Mouse (Mus musculus) liver, postnatal 0 days (tissue): ENCODE measurements around the gene Larp4b. TPM values are rescaled to one million over a fixed set of nuclear protein-coding genes. Genes with fewer than 3 reads are reported as not detected.

Source experiments
- ATAC-seq: fragments of 200-750 bp; cut with Nextera tagmentation; 2 replicates; pipeline ENCODE4 v1.8.0; 2017; ENCODE audit warnings: mild to moderate bottlenecking, moderate library complexity
- DNase-seq: peaks from one replicate; pipeline ENCODE4 v3.0.0-alpha.2; 2016
- H3K27ac ChIP-seq: fragments of 300-500 bp; sonication (generic); 2 replicates; pipeline ENCODE4 v1.5.1; 2014; ENCODE audit warnings: antibody characterized with exemption, moderate library complexity, mild to moderate bottlenecking, low read depth
- H3K27me3 ChIP-seq: fragments of 300-500 bp; sonication (generic); 2 replicates; pipeline ENCODE4 v1.6.1; 2014; ENCODE audit warnings: low read length, control low read depth, mixed read lengths; ENCODE audit not compliant: insufficient read depth
- H3K36me3 ChIP-seq: fragments of 300-500 bp; sonication (generic); replicated peaks from 2 replicates; pipeline ENCODE4 v1.6.1; 2014; ENCODE audit warnings: mild to moderate bottlenecking, control low read depth, low read length, moderate library complexity, mixed read lengths; ENCODE audit not compliant: insufficient read depth
- H3K4me1 ChIP-seq: fragments of 300-500 bp; sonication (generic); 2 replicates; pipeline ENCODE4 v1.6.1; 2014; ENCODE audit warnings: antibody characterized with exemption, mild to moderate bottlenecking, control low read depth; ENCODE audit not compliant: insufficient read depth
- H3K4me2 ChIP-seq: fragments of 300-500 bp; sonication (generic); 2 replicates; pipeline ENCODE4 v1.6.1; 2014; ENCODE audit warnings: low read depth, mild to moderate bottlenecking, low read length, moderate library complexity, mixed read lengths
- H3K4me3 ChIP-seq: fragments of 300-500 bp; sonication (generic); 2 replicates; pipeline ENCODE4 v1.5.1; 2014; ENCODE audit warnings: low read depth, low read length
- H3K9ac ChIP-seq: fragments of 300-500 bp; sonication (generic); replicated peaks from 2 replicates; pipeline ENCODE4 v1.6.1; 2014; ENCODE audit warnings: mild to moderate bottlenecking, moderate library complexity
- H3K9me3 ChIP-seq: fragments of 300-500 bp; sonication (generic); 2 replicates; pipeline ENCODE4 v1.6.1; 2016; ENCODE audit warnings: mild to moderate bottlenecking, control low read depth, low read length, mixed read lengths
- CTCF ChIP-seq: sonication (generic); IDR thresholded peaks from 2 replicates; pipeline ENCODE4 v1.5.1; 2016; ENCODE audit warnings: antibody characterized with exemption, low read depth
- EP300 ChIP-seq: IDR thresholded peaks from 2 replicates; pipeline ENCODE4 v1.6.1; 2016; ENCODE audit warnings: antibody characterized with exemption, low read depth, mild to moderate bottlenecking
- WGBS: fragments of 180-500 bp; shearing (Covaris S2); extraction: QIAGEN DNeasy Blood & Tissue Kit; methylation state at CpG from one replicate; pipeline ENCODE4 v1.1.7; 2014; ENCODE audit not compliant: insufficient replicate concordance; 5-methylcytosine and 5-hydroxymethylcytosine counted together
- polyA plus RNA-seq: library from polyadenylated mRNA; unstranded; fragments of >200 nt; fragmentation: Nextera tagmentation; extraction: Ambion mirVana; gene quantifications from 2 replicates; pipeline ENCODE4 v1.2.1, GENCODE M21; 2015

Larp4b gene
- polyA plus RNA-seq, 1 experiment from 2014 or later: 20.3 TPM

DNA sequence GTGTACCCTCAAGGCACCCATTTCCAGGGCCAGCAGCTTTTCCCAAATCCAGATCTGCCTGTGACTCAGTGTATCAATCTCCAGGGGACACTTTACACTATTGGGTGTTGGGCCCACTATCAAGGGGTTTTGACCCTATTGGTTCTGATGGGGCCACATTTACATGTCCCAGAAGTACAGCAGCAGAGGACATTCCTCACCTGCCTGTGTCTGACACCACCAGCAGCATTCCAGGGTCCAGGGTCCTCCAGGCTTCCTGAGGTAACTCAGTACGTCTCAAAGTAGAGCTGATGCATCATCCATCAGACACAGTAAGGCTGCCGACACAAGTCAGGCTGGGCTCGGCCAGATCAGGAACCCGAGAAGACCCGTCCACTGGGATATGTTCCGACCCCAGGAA, 91.0 kb downstream of the Larp4b start:
- H3K27ac ChIP-seq: no peak overlapping the region
- no peaks in the 10 kb centered on the region for H3K9me3 ChIP-seq
- H3K36me3 ChIP-seq: no peaks in the 10 kb centered on the region
- no peaks in the 10 kb centered on the region for H3K27me3 ChIP-seq
- H3K4me1 ChIP-seq: 0 out of 2 replicates have a peak, but pooled peaks cover 4% of the 10 kb centered on the region
- ATAC-seq: no peak
- WGBS: 90% methylated on average over 6 of the region's 6 CpGs
- H3K9ac ChIP-seq: no peak overlapping the region
- no peak overlapping the region for H3K4me3 ChIP-seq
- H3K4me2 ChIP-seq: no peak overlapping the region
- TF ChIP-seq CTCF (no peak), EP300 (no peak)
- no peak for DNase-seq

DNA sequence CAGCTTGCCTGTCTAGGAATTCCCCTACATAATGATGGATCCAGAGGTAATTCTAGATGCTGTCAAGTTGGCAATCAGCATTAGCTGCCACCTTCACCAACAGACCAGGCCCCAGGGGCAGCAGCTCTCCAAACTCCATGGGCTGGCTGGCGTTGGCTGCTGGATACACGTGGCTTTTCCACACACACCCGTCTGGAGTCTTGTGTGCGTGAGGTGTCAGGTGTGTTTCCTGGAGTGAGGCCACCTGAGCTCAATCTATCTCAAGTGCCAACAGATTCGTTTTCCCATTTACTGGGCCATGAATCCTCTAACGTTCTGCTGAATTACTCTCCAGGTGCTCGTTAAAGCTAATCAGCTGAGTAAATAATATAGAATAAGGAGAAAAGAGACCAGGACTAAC, 93.5 kb downstream of the Larp4b start:
- no peak for ATAC-seq
- DNase-seq: no peak
- H3K27me3 ChIP-seq: no peaks in the 10 kb centered on the region
- no peak overlapping the region for H3K4me2 ChIP-seq
- H3K4me3 ChIP-seq: no peak overlapping the region
- no peaks in the 10 kb centered on the region for H3K4me1 ChIP-seq
- H3K27ac ChIP-seq: no peak overlapping the region
- WGBS: 68% methylated on average over 7 of the region's 7 CpGs
- no peaks in the 10 kb centered on the region for H3K36me3 ChIP-seq
- H3K9ac ChIP-seq: no peak overlapping the region
- H3K9me3 ChIP-seq: no peaks in the 10 kb centered on the region
- no peak for TF ChIP-seq CTCF
- no peak for TF ChIP-seq EP300

DNA sequence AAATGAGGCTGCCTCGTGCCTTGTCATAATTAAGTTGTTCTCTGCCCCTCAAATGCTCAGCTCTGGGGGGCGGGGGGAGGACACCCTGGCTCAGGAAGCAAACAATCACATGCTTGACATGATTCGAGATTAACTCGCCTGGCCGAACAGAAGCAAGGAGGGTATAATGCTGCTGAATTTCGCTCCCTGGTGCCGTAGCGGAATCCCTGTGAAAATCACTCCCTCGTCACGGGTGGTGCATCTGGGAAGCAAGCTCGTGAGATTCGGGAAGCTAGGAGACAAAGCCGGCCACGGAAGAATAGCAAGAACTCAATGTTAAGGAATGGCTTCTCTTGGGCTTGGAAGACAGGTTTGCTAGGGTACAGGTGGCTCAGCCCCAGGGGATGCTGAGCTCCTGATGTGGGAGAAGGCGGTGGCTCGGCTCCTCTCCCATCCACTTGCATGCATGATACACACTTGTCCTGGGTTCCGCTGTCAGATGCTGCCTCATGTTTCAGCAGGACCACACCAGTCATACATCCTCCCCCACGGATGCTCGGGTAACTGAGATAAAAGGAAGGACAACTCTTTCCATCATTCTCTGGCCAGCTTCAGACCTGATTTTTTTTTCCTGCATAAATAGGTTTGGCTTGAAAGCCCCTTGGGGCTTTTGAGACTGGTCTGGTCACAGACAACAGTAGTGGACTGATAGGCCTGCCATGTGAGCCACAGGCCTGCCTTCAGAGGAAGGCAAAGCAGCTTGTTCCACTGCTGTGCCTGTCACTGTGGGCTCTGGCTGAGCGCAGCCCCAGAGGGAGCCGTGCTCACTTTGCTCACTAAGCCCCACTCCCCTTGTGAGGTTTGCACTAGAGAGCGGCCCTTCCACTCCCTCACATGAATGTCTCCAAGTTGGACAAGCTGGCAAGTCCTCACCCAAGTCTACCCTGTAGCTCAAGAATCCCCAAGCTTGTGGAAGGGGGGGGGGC, 94.2 kb downstream of the Larp4b start:
- no peaks in the 10 kb centered on the region for H3K9me3 ChIP-seq
- 67% methylated on average over 22 of the region's 22 CpGs for WGBS

DNA sequence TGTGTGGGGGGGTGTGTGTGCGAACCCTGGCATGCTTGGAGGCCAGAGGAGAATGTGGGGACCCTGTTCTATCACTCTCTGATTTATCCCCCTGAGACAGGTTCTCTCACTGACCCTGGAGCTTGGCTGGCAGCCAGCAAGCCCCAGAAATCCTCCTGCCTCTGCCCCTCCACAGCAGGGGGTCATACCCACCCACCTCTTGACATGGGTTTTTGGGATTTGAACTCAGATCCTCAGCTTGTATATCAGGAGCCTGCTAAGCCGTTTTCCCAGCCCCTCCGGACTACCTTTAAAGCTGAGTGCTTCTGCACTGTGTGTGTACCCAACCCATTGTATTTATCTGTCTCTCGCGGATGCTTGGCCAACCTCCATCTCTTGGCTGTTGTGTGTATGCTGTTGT, 95.8 kb downstream of the Larp4b start:
- H3K27me3 ChIP-seq: no peaks in the 10 kb centered on the region
- H3K27ac ChIP-seq: no peak overlapping the region
- no peak for ATAC-seq
- H3K9me3 ChIP-seq: no peaks in the 10 kb centered on the region
- H3K9ac ChIP-seq: no peak overlapping the region
- no peak overlapping the region for H3K4me2 ChIP-seq
- no peaks in the 10 kb centered on the region for H3K36me3 ChIP-seq
- 70% methylated on average over 5 of the region's 5 CpGs for WGBS
- TF ChIP-seq CTCF (no peak), EP300 (no peak)
- no peak overlapping the region for H3K4me3 ChIP-seq
- no peaks in the 10 kb centered on the region for H3K4me1 ChIP-seq
- DNase-seq: no peak

More for the DNA sequence above, 94.2 kb downstream of the Larp4b start:
- Histone ChIP-seq H3K4me1 (no peaks in the 10 kb centered on the region), H3K4me3 (no peak overlapping the region), H3K9ac (no peak overlapping the region), H3K27me3 (no peaks in the 10 kb centered on the region), H3K4me2 (no peak overlapping the region), H3K36me3 (no peaks in the 10 kb centered on the region), H3K27ac (no peak overlapping the region)
- ATAC-seq (no peak), DNase-seq (no peak)
- no peak for TF ChIP-seq CTCF
- TF ChIP-seq EP300: no peak

- Histone ChIP-seq H3K9ac (no peak overlapping the region), H3K27ac (no peak overlapping the region), H3K9me3 (no peaks in the 10 kb centered on the region), H3K4me3 (no peak overlapping the region), H3K36me3 (no peaks in the 10 kb centered on the region), H3K4me2 (no peak overlapping the region), H3K4me1 (no peaks in the 10 kb centered on the region), H3K27me3 (no peaks in the 10 kb centered on the region)
- ATAC-seq: peak; percentile 56
- TF ChIP-seq CTCF (no peak), EP300 (no peak)
- WGBS: 35% methylated on average over 15 of the region's 15 CpGs
- DNase-seq: no peak
Observed at GRCm38 (mm10) chr13:9191172-9192140, 97.8 kb downstream of the Larp4b start.

DNA sequence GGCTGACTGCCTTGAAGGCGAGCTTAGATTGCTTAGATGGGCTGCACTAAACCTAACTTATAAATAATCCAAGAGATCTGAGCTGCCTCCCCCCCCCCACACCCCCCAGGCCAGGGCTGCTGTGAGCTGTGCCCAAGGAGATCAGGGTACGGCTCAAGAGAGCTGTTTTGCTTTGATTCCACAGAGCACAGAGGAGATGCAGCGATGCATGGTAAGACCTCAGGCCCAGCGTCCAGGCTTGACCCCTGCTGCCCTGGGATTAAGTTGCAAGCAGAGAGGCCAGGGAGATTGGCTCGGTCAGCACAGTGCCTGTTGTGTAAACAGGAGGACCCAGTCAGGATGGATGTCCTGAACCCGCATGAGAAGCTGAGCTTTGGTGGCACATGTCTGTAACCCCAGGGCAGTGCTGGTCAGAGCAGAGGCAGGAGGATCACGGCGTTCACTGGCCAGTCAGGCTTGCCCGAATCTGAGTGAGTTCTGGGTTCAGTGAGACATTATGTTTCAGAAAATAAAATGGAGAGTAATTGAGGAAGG, 99.2 kb downstream of the Larp4b start:
- ATAC-seq (no peak), DNase-seq (no peak)
- Histone ChIP-seq H3K27me3 (no peaks in the 10 kb centered on the region), H3K4me1 (no peaks in the 10 kb centered on the region), H3K36me3 (no peaks in the 10 kb centered on the region), H3K27ac (no peak overlapping the region), H3K9ac (no peak overlapping the region), H3K4me2 (no peak overlapping the region), H3K9me3 (no peaks in the 10 kb centered on the region), H3K4me3 (no peak overlapping the region)
- WGBS: 63% methylated on average over 9 of the region's 9 CpGs
- no peak for TF ChIP-seq CTCF
- no peak for TF ChIP-seq EP300
